Mouse (Mus musculus): Measurements from ENCODE around the gene Scin. TPM values are rescaled to one million over a fixed set of nuclear protein-coding genes. Genes with fewer than 3 reads are reported as not detected.
A peak's percentile ranks its signal among the peaks of the same experiment; 100 is the strongest.
"Not testable (repeated sequence)": the region's sequence is repeated elsewhere in the genome, so short reads cannot be mapped to it uniquely, and the experiment has no call there.

The Scin gene
- 0.25 and 0.35 TPM in 2 replicates for polyA plus RNA-seq (2012; rRNA removed)

DNA sequence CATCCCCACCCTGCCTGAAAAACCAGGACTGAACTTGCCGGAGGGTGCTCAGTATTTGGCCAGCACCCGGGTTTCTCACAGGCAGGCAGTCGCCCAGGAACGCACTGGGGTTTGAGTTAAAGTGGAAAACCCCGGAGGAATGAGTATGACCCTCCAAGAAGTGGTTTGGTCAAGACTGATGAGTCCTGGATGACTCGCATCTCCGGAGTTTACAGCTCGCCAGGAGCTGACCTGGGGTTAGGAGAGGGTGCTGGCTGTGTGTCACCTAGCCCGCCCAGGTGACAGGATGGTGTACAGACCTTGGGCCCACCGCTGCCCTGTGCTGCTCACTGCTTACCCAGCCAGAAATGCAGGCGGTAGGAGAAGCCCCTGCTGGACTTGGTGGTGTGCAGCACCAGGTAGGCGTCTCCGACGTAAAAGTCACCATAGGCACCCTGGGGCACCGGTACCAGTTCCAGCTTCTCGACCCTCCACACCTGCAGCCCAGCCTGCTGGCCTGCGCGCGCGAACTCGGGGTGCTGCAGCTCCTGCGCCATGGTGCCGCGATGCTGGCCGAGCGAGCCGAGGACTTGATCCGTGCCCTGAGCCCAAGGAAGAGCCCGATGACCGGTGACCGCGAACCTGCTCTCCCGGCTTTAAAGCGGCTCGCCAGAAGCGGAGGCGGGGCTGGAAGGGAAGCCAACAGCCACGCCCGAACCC is at the start of gene Scin:
TSS of gene Scin (minus strand) at position 656 of the 699 bp plus-strand sequence.
- Histone ChIP-seq H3K27me3 (ENCODE audit: control insufficient read depth, insufficient read depth, low read length) (peaks cover 3% of the 10 kb centered on the region; the same call in 1 of the 2 replicates), H3K4me1 (ENCODE audit: control insufficient read depth, insufficient read depth, low read length) (no peaks in the 10 kb centered on the region; the same call in 1 of the 2 replicates), H3K4me3 (replicated peaks; ENCODE audit: insufficient read depth, low read depth, low read length) (no peak within 1 kb of the TSS), H3K27ac (ENCODE audit: insufficient read depth, low read length) (no peak within 1 kb of the TSS)
- TF ChIP-seq CTCF (IDR thresholded peaks at IDR 0.05; ENCODE audit: borderline replicate concordance, insufficient read depth, low read depth, low read length) (no peak), POLR2A (IDR thresholded peaks at IDR 0.05; ENCODE audit: borderline replicate concordance, insufficient read depth, low read length) (no peak)
- DNase-seq: peak in 1 of 2 experiments; percentile 14
- 1% methylated on average over 39 of the region's 39 CpGs for WGBS

DNA sequence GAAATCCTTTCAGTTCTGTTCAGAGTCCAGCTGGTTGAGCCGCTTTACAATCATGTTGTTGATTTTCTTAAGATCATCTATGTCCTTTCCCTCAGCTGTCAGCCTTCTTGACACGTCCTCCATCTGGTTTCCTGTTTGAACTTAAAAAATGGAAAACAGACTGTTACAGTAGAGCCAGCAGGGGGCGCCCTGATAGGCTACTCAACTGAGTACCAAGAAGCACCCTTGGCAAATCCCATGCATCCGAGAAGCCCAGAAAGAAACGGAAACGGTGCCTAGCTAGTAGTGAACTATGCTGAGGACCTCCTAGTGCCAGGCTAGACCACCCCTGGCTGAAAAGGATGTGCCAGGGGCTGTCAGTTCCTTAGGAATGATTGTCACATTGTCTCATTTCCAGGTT is 43.1 kb upstream of the Scin start:
- 57% methylated on average over 6 of the region's 6 CpGs for WGBS
- H3K4me3 ChIP-seq (replicated peaks; ENCODE audit: insufficient read depth, low read depth, low read length): no peak overlapping the region
- TF ChIP-seq CTCF (IDR thresholded peaks at IDR 0.05; ENCODE audit: borderline replicate concordance, insufficient read depth, low read depth, low read length): no peak
- TF ChIP-seq POLR2A (IDR thresholded peaks at IDR 0.05; ENCODE audit: borderline replicate concordance, insufficient read depth, low read length): no peak
- no peak overlapping the region for H3K27ac ChIP-seq (ENCODE audit: insufficient read depth, low read length)
- H3K4me1 ChIP-seq (ENCODE audit: control insufficient read depth, insufficient read depth, low read length): no peaks in the 10 kb centered on the region
- no peak for DNase-seq
- no peaks in the 10 kb centered on the region for H3K27me3 ChIP-seq (ENCODE audit: control insufficient read depth, insufficient read depth, low read length)

DNA sequence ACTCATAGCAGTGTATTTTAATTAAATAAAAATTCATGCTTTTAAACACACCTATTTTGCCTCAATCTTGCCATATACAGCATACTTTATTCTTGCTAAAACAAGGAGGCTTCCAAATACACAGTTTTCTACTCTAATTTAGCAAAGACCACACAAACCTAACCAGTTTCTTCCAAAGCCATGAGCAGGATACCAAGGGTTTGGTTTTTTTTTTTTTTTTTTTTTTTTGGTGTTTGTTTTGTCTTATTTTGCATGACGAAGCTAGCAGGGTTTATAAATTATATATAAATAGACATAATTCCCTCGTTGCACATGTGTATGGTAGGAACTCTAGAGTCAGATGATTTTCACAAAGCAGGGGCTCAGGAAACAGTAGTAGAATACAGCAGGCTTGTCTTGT is 42.1 kb upstream of the Scin start:
- Histone ChIP-seq H3K4me3 (replicated peaks; ENCODE audit: insufficient read depth, low read depth, low read length) (no peak overlapping the region), H3K4me1 (ENCODE audit: control insufficient read depth, insufficient read depth, low read length) (no peaks in the 10 kb centered on the region), H3K27ac (ENCODE audit: insufficient read depth, low read length) (no peak overlapping the region), H3K27me3 (ENCODE audit: control insufficient read depth, insufficient read depth, low read length) (no peaks in the 10 kb centered on the region)
- no peak for DNase-seq
- TF ChIP-seq POLR2A (IDR thresholded peaks at IDR 0.05; ENCODE audit: borderline replicate concordance, insufficient read depth, low read length) (no peak), CTCF (IDR thresholded peaks at IDR 0.05; ENCODE audit: borderline replicate concordance, insufficient read depth, low read depth, low read length) (no peak)
- 75% methylated on average over 2 of the region's 2 CpGs for WGBS

DNA sequence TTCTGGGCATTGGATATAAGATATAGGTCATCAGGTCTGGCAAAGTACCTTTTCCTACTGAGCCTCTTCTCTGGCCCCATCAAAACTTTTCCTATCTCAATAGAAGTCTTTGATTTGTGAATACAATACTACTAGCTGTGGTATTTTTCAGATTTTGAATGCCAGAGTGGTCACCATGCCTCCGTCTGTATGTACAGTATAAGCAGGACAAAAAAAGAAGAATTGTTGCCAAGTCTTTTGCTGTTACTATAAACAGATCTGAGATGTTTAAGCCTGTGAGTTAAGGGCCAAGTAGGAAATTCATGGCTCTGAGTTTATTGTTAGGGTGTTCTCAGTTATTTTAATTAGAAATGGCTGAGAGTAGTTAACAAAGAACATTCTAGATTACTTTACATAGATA is 41.1 kb upstream of the Scin start:
- H3K27ac ChIP-seq (ENCODE audit: insufficient read depth, low read length); H3K4me3 ChIP-seq (replicated peaks; ENCODE audit: insufficient read depth, low read depth, low read length); H3K27me3 ChIP-seq (ENCODE audit: control insufficient read depth, insufficient read depth, low read length); DNase-seq; H3K4me1 ChIP-seq (ENCODE audit: control insufficient read depth, insufficient read depth, low read length): not testable (repeated sequence)
- WGBS: 9% methylated on average over 1 of the region's 1 CpGs

DNA sequence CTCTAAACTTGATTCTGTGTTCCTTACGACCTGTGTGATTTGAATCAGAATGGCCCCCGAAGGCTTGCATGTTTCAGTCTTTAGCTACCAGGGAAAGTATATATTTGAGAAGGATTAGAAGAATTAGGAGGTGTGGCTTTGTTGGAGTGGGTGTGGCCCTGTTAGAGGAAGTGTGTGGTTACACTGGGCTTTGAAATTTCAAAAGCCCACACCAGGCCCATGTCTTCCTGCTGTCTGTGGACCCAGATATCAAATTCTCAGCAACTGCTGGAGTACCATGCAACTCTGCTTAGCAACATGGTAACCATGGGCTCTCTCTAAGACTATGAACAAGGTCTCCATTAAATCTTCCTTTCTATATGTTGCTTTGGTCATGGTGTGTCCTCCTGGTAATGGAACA is 37.6 kb upstream of the Scin start:
- TF ChIP-seq POLR2A (IDR thresholded peaks at IDR 0.05; ENCODE audit: borderline replicate concordance, insufficient read depth, low read length): no peak
- no peak for TF ChIP-seq CTCF (IDR thresholded peaks at IDR 0.05; ENCODE audit: borderline replicate concordance, insufficient read depth, low read depth, low read length)
- WGBS: 98% methylated on average over 2 of the region's 2 CpGs
- no peak overlapping the region for H3K27ac ChIP-seq (ENCODE audit: insufficient read depth, low read length)
- no peaks in the 10 kb centered on the region for H3K4me1 ChIP-seq (ENCODE audit: control insufficient read depth, insufficient read depth, low read length)
- H3K27me3 ChIP-seq (ENCODE audit: control insufficient read depth, insufficient read depth, low read length): no peaks in the 10 kb centered on the region
- no peak overlapping the region for H3K4me3 ChIP-seq (replicated peaks; ENCODE audit: insufficient read depth, low read depth, low read length)
- no peak for DNase-seq

DNA sequence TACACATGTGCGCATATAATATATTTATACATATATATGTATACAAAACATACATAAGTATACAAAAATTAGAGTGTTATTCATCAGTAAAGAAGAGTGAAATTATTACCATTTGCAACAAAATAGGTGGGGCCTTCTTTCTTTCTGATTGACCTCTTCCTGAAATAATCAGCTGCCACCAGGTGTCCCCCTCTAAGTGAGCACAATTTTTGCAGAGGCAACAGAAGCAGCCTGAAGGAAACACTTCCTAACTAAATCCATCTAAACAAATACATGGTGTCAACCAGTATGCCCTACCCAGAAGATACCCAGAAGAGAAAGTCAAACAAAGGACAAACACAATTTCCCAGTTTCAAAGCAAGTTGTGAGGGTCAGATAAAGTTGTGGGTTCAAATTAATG is 35.6 kb upstream of the Scin start:
- no peak for DNase-seq
- 97% methylated on average over 1 of the region's 1 CpGs for WGBS
- Histone ChIP-seq H3K27ac (ENCODE audit: insufficient read depth, low read length) (no peak overlapping the region), H3K4me1 (ENCODE audit: control insufficient read depth, insufficient read depth, low read length) (no peaks in the 10 kb centered on the region), H3K27me3 (ENCODE audit: control insufficient read depth, insufficient read depth, low read length) (no peaks in the 10 kb centered on the region), H3K4me3 (replicated peaks; ENCODE audit: insufficient read depth, low read depth, low read length) (no peak overlapping the region)
- TF ChIP-seq POLR2A (IDR thresholded peaks at IDR 0.05; ENCODE audit: borderline replicate concordance, insufficient read depth, low read length): no peak
- TF ChIP-seq CTCF (IDR thresholded peaks at IDR 0.05; ENCODE audit: borderline replicate concordance, insufficient read depth, low read depth, low read length): no peak

DNA sequence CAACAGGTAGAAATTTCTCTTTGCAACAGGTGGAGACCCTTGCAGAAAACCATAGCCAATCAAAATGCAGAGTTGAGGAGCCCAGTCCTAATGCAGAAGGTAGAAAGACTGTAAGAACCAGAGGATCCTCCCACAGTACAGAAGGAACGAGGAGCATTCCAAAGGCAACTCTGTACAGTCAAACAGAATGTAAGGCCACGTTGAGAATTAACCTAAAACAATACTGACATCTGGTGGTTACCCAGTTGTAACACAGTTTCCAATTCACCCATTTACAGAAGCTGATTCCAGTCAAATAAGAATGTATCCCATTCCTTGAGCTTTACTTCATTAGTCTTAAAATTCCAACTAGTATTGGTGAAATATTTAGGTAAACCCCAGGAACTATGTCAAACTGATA is 30.6 kb upstream of the Scin start:
- 3% methylated on average over 2 of the region's 2 CpGs for WGBS
- H3K27me3 ChIP-seq (ENCODE audit: control insufficient read depth, insufficient read depth, low read length): no peaks in the 10 kb centered on the region
- no peak overlapping the region for H3K27ac ChIP-seq (ENCODE audit: insufficient read depth, low read length)
- H3K4me1 ChIP-seq (ENCODE audit: control insufficient read depth, insufficient read depth, low read length): no peaks in the 10 kb centered on the region
- H3K4me3 ChIP-seq (replicated peaks; ENCODE audit: insufficient read depth, low read depth, low read length): no peak overlapping the region
- DNase-seq: peak in 1 of 2 experiments; percentile 26
- TF ChIP-seq CTCF (IDR thresholded peaks at IDR 0.05; ENCODE audit: borderline replicate concordance, insufficient read depth, low read depth, low read length) (no peak; the same call in 1 of the 2 replicates), POLR2A (IDR thresholded peaks at IDR 0.05; ENCODE audit: borderline replicate concordance, insufficient read depth, low read length) (no peak)

DNA sequence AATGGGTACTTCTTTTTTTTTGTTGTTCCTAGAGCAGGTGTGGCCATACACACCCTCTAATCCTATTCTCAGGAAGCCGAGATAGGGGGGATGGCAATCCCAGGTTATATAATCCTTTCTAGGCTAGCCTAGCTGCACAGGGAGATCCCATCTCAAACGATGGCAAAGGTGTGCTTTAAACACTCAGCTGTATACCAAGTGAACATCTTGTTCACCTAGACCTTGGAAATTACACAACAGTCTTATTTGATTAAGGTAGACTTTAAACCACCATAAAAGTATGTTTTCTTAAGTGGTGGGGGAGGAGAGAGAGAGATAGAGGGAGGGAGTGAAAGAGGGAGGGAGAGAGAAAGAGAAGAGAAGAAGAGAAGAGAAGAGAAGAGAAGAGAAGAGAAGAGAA is 26.7 kb upstream of the Scin start:
- TF ChIP-seq POLR2A (IDR thresholded peaks at IDR 0.05; ENCODE audit: borderline replicate concordance, insufficient read depth, low read length) (no peak), CTCF (IDR thresholded peaks at IDR 0.05; ENCODE audit: borderline replicate concordance, insufficient read depth, low read depth, low read length) (no peak)

More for the DNA sequence above, 26.7 kb upstream of the Scin start:
- Histone ChIP-seq H3K27me3 (ENCODE audit: control insufficient read depth, insufficient read depth, low read length) (no peaks in the 10 kb centered on the region), H3K4me3 (replicated peaks; ENCODE audit: insufficient read depth, low read depth, low read length) (no peak overlapping the region), H3K27ac (ENCODE audit: insufficient read depth, low read length) (no peak overlapping the region), H3K4me1 (ENCODE audit: control insufficient read depth, insufficient read depth, low read length) (no peaks in the 10 kb centered on the region)
- 85% methylated on average over 2 of the region's 2 CpGs for WGBS
- no peak for DNase-seq

Data from cerebellum, adult 2 months (tissue).